In the genomic region with DNA sequence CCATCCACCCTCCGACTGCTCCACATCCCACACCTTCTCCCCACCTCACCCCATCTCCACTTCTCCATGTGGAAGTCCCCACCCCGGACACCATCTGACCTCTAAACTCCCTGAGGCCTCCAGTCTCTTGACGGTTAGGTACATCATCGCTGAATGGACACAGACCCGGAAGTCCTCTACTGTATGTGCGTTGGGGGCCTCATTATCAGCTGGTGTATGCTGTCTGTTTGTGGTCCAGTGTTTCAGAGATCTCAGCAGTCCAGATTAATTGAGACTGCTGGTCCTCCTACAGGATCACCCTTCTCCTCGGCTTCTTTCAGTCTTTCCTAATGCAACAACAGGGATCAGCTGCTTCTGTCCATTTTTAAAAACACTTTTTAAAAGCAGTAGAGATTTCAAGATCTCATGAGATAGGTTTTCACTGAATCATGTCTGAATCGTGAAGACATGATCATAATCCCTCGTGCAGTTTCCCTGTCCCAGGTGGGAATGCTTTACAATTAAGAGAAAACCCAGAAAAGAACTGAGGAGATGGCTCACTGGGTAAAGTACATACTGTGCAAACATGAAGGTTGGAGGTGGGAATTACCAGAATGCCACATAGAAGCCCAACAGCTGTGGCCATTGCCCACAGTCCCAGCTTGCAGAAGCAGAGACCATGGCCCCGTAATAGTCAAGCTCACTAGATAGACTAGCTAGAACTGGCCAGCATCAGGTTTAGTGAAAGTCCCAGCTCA, we compare ENCODE assay signal across 22 mouse cellular contexts. TPM values are rescaled to one million over a fixed set of nuclear protein-coding genes. Genes with fewer than 3 reads are reported as not detected.
"Had no signal": no experiment of that assay in that cellular context is flagged by ENCODE, and none has a peak within 500 bp of the region (broad histone marks: within the 10 kb centered on the region; RNA-seq: fewer than 3 reads in every experiment).

No protein-coding gene starts in this region.

- H3K4me2 ChIP-seq: midbrain, embryonic 11.5 days; midbrain, embryonic 15.5 days had no signal

- DNase-seq: kidney, adult 11 months; kidney, adult 9 months; kidney, postnatal 36 days; layer of hippocampus, adult 9-11 months; lung, adult 2 months; lung, postnatal 36 days; right cerebral cortex, adult 18-20 months; right cerebral cortex, postnatal 25 days; thymus, postnatal 36 days had no signal

- H3K9ac ChIP-seq: midbrain, embryonic 15.5 days had no signal

- H3K36me3 ChIP-seq: midbrain, embryonic 15.5 days had no signal

- H3K9me3 ChIP-seq: midbrain, embryonic 15.5 days had no signal

- H3K27me3 ChIP-seq: midbrain, embryonic 15.5 days had no signal

- H3K27ac ChIP-seq: kidney, postnatal 0 days; midbrain, embryonic 15.5 days had no signal

- H3K4me3 ChIP-seq: midbrain, embryonic 15.5 days had no signal

- ATAC-seq: lung, postnatal 0 days; midbrain, embryonic 15.5 days had no signal

RNA-seq across cellular contexts. Expression of a gene that starts 21.6 kb away (rescaled TPM):
- polyA plus RNA-seq: neural tube, embryonic 14.5 days had no signal

RNA-seq across cellular contexts. Expression of a gene that starts 55.4 kb away (rescaled TPM):
- total RNA-seq: layer of hippocampus, adult 18-20 months; left cerebral cortex, postnatal 36 days; megakaryocyte progenitor cell, adult 5-6 weeks had no signal
- polyA plus RNA-seq: intestine, embryonic 14.5 days; limb, embryonic 14.5 days; lung, adult 2 months; lung, postnatal 0 days; midbrain, embryonic 11.5 days; midbrain, embryonic 15.5 days; neural tube, embryonic 14.5 days; small intestine, adult 2 months; stomach, embryonic 16.5 days; thymus, postnatal 0 days had no signal
